Mouse (Mus musculus) macrophage (primary cell): Measurements from ENCODE around the gene Mrps7. TPM values are rescaled to one million over a fixed set of nuclear protein-coding genes. Genes with fewer than 3 reads are reported as not detected.

ENCODE experiments used
- H3K27ac ChIP-seq: fragments of 350-480 bp; formaldehyde crosslinking; 2 replicates; pipeline ENCODE4 v1.9.0; 2021
- H3K36me3 ChIP-seq: fragments of 350-480 bp; formaldehyde crosslinking; 2 replicates; pipeline ENCODE4 v1.9.0; 2021; ENCODE audit errors: inconsistent target
- H3K4me3 ChIP-seq: fragments of 350-480 bp; formaldehyde crosslinking; 2 replicates; pipeline ENCODE4 v1.9.0; 2021; ENCODE audit errors: inconsistent target
- H3K79me2 ChIP-seq: fragments of 350-480 bp; formaldehyde crosslinking; 2 replicates; pipeline ENCODE4 v1.9.0; 2021; ENCODE audit errors: inconsistent target
- WGBS: methylation state at CpG from one replicate; pipeline ENCODE4 v1.1.7; 2026; ENCODE audit warnings: inconsistent platforms; ENCODE audit not compliant: missing documents; 5-methylcytosine and 5-hydroxymethylcytosine counted together
- polyA plus RNA-seq: library from polyadenylated mRNA; stranded (reverse); fragments of 250-400 nt; gene quantifications from 3 replicates; pipeline ENCODE4 v1.2.4, GENCODE M21; 2018; ENCODE audit warnings: inconsistent platforms

The Mrps7 gene
- polyA plus RNA-seq, 1 experiment from 2014 or later: 21.1 TPM

DNA sequence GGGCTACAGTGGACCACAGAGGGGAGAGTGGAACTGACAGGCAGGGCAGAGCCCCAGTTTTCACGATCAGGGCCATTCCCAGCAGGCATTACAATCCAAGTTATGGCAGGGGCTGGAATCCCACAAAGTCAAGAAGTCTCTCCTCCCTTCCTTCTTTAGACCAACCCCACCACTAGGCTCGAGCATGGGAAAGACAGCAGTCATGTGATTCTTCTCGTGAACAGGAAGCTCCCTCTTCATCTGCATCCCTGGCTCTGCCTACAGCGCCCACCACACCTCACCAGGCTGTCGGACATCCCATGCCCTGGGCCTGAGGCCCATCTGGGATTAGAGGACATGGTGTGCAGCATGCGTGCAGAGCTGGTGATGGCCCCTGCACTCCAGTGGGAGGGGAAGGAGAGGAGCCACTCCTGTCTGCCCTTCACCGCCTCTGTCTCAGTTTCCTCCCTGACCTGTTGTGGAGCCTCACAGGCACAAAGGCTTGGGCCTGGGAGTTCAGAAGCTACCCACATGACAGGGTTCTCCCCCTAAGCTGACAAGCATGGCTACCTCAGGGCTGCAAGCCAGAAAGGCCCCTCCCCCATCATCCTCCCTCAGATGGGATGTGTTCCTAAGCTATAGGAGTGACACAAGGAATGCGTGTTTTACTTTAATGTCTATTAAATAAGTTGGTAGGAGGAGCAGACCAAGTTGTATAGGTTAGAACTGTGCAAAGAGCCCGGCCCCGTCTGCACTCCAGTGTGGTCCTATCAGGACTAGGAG, 10.8 kb downstream of the Mrps7 start:
- 86% methylated on average over 10 of the region's 10 CpGs for WGBS
- Histone ChIP-seq H3K27ac (no peak overlapping the region), H3K79me2 (no peaks in the 10 kb centered on the region; the same call in 1 of the 2 replicates)

DNA sequence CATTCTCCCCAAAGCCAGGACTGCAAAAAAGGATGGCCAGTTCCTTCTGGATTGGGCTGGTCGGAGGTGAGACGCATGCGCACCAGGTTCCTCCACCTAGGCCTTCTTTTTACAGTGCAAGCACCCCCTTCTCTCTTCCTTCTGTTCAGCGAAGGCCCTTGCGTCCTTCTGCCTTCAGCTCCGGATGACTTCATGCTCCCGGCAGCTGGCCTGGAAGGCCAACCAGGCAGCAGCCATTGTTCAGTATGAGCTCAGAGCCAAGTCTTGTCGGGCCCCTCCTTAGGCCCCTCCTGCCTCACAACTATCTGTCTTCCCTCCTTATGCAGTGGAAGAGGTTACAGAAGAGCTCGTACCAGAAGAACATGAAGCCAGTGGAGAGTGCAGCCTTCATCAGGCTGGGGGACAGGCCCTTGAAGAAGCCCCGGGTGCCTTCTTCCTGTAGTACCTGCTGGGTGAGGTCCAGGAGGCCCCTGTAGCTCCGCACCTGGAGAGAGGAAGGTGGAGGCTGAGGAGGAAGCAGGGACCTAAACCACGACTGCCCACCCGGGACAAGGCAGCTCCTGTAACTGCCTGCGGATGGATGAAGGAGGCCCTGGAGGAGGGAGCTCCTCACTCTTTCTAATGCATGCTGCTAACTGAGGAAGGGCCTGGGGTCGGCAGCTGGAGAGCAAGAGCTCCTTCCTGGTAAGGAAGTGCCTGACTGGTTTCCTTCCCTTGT, 11.5 kb downstream of the Mrps7 start:
- Histone ChIP-seq H3K27ac (no peak overlapping the region), H3K79me2 (no peaks in the 10 kb centered on the region; the same call in 1 of the 2 replicates), H3K4me3 (no peak overlapping the region), H3K36me3 (peaks cover 54% of the 10 kb centered on the region)
- 94% methylated on average over 14 of the region's 15 CpGs for WGBS

More for the DNA sequence above, 10.8 kb downstream of the Mrps7 start:
- Histone ChIP-seq H3K36me3 (peaks cover 51% of the 10 kb centered on the region), H3K4me3 (no peak overlapping the region)

DNA sequence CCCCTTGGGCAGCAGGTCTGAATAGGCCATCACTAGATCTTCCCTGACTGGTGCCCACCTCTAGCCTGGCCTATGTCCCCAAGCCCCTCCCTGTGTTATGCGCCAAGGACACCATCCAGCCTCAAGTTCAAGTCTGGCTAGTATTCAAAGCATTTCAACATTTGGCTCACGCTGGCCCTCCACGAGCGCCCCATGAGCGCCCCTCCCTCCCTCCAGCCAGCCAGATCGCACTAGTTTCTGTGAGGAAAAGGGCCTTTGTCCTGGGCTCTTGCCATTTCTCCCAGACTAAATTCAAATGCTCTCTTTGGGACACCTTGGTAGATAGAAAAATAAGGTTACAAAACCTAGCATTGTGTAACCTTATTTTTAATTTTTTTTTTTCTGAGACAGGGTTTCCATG, 12.2 kb downstream of the Mrps7 start:
- Histone ChIP-seq H3K79me2 (no peaks in the 10 kb centered on the region; the same call in 1 of the 2 replicates), H3K27ac (no peak overlapping the region), H3K4me3 (no peak overlapping the region), H3K36me3 (peaks cover 59% of the 10 kb centered on the region)
- WGBS: 98% methylated on average over 6 of the region's 6 CpGs

DNA sequence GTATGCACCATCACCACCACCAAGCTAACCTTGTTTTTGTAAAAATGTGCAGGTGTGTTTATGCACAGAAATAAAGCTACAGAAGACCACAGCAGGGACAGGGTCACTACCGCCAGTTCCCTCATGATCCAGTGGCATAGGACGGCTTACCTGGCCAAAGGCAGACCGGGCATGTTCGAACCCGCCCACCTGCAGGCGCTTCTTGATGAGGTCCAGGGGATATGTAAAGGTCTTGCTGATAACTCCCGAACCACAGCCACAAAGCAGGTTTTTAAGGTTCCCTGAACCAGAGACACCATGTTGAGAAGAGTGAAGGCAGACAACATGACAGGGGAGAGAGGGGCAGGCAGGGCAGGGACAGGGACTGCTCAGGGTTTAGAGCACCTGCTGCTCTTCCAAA, 12.6 kb downstream of the Mrps7 start:
- WGBS: 94% methylated on average over 4 of the region's 7 CpGs
- H3K79me2 ChIP-seq: no peaks in the 10 kb centered on the region; the same call in 1 of the 2 replicates
- no peak overlapping the region for H3K4me3 ChIP-seq
- no peak overlapping the region for H3K27ac ChIP-seq
- peaks cover 64% of the 10 kb centered on the region for H3K36me3 ChIP-seq

DNA sequence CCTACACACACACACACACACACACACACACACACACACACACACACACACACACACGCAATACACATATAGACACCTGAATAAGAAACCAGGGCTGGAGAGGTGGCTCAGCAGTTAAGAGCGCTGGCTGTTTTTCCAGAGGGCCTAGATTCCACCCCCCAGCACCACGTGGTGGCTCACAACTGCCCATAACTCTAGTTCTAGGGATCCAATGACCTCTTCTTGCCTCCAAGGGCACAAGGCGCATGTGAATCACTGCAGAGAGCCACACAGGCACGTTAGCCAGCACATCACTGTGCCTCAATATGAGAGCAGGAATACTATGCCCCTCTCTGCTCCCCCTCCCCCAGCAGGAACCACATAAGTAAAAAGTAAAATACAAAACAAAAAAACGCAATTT, 13.2 kb downstream of the Mrps7 start:
- H3K27ac ChIP-seq: no peak overlapping the region
- peaks cover 68% of the 10 kb centered on the region for H3K36me3 ChIP-seq
- H3K4me3 ChIP-seq: no peak overlapping the region
- WGBS: 98% methylated on average over 5 of the region's 6 CpGs
- no peaks in the 10 kb centered on the region; the same call in 1 of the 2 replicates for H3K79me2 ChIP-seq

DNA sequence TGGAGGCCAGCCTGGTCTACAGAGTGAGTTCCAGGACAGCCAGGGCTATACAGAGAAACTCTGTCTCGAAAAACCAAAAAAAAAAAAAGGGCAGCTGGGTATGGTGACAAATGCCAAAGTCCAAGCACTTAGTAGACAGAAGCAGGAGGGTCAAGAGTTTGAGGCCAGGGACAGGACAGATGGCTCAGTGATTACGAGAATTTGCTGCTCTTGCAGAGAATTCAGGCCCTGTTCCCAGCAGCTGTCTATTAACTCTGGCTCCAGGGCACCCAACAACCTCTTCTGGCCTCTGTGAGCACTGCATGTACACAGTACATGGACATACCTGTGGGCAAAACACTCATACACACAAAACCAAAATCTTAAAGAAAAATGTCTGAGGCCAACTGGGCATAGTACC, 14.3 kb downstream of the Mrps7 start:
- WGBS: 100% methylated on average over 1 of the region's 2 CpGs
- Histone ChIP-seq H3K36me3 (peaks cover 78% of the 10 kb centered on the region), H3K4me3 (no peak overlapping the region), H3K27ac (no peak overlapping the region), H3K79me2 (no peaks in the 10 kb centered on the region)

DNA sequence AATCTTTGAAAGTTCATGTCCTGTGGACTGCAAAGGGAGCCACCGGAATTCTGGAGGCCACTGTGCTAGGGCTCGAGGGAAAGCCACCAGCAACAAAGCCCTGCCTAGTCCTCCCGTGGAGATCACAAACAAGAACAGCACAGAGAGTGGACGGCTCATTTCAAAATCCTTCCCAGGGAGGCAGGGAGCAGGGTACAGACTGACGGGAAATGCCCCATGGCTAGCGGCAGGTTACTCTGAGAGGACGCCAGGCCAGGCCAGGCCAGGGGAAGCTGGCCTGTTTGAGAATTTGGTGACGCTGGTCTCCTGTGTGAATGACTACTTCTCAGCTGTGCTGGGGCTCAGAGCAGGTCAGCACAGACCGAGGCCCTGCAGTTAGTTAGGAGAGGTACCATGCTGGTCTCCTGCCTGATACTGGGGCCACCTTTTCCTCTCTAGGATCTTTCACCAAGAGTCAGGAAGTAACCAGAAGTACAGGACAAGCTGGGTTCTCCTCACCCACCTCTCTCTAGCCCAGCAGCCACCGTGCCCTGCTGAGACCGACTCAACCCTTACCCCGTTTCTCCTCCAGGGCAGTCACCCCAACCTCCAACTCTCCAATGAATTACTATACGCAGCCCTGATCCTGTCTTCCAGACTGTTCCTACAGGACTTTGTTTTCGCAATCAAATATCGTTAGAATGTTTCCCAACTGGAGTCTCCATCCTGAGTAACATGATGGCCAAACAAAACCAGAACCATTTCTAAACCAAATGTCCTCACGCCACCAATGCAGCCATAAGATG, 15.2 kb downstream of the Mrps7 start:
- peaks cover 88% of the 10 kb centered on the region for H3K36me3 ChIP-seq
- WGBS: 94% methylated on average over 15 of the region's 16 CpGs
- H3K27ac ChIP-seq: no peak overlapping the region
- no peak overlapping the region for H3K4me3 ChIP-seq
- peaks cover 4% of the 10 kb centered on the region; the same call in 1 of the 2 replicates for H3K79me2 ChIP-seq

DNA sequence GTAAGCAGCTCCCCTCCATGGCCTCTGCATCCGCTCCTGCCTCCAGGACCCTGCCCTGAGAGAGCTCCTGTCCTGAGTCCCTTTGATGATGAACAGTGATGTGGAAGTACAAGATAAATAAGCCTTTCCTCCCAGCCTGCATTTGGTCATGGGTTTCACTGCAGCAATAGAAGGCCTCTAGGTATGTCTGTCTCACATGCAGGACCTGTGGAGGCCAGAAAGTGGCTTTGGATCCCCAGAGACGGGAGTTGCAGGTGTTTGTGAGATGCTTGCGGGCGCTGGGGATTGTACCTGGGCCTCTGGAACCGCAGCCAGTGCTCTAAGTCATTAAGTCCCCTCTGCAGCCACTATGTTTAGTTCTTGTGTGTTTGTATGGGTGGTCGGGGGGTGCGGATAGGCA, 16.2 kb downstream of the Mrps7 start:
- Histone ChIP-seq H3K36me3 (peaks cover 85% of the 10 kb centered on the region), H3K4me3 (no peak overlapping the region), H3K79me2 (peaks cover 14% of the 10 kb centered on the region), H3K27ac (no peak overlapping the region)
- WGBS: 98% methylated on average over 7 of the region's 7 CpGs

DNA sequence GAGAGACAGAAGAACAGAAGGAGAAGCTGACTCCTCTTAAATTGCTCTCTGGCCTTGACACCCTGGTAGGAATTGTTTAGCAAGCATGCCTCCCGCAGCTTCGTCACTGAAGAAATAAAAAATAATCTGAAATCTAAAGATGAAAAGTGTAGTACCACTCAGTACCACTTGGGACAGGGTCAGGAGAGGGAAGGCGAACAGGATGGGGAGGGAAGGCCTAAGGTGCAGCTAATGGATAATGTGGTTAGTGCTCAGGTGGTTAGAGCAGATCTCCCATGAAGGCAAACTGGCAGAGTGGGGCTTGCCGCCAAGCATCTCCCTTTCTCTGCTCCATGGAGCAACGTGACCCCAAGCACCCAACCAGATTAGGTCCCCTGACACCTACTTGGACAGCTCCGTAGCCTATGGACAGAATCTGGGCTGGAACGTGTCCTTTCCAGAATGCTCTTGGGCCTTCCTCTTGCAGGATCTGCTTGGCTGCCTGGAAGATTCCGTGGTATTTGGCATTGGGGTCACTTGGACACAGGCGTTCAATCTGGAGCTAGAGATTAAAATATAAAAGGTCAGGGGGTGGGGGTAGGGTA, 19.9 kb downstream of the Mrps7 start:
- Histone ChIP-seq H3K27ac (no peak overlapping the region), H3K36me3 (peaks cover 51% of the 10 kb centered on the region), H3K79me2 (peaks cover 44% of the 10 kb centered on the region), H3K4me3 (no peak overlapping the region)
- 88% methylated on average over 9 of the region's 9 CpGs for WGBS

DNA sequence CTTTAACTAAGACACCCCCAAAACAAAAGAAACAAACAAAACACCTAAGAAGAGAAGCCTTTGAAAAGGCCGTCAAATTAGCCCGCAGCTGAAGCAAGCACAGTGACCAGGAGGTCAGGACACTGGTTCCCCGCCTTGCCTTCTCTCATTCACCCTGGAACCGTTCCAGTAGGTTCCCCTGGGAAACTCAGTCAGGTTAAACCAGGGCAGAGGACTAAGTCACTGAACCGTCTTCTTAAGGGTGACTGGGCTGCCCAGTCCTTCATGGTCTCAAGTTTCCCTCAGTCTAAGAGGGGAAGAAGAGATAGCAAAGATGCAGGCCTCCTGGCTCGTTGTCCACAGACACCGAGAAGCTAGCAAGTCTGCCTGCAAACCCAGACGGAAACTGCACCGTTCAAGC, 22.2 kb downstream of the Mrps7 start:
- WGBS: 96% methylated on average over 9 of the region's 9 CpGs
- Histone ChIP-seq H3K79me2 (peaks cover 44% of the 10 kb centered on the region), H3K4me3 (no peak overlapping the region), H3K27ac (no peak overlapping the region), H3K36me3 (peaks cover 31% of the 10 kb centered on the region)

DNA sequence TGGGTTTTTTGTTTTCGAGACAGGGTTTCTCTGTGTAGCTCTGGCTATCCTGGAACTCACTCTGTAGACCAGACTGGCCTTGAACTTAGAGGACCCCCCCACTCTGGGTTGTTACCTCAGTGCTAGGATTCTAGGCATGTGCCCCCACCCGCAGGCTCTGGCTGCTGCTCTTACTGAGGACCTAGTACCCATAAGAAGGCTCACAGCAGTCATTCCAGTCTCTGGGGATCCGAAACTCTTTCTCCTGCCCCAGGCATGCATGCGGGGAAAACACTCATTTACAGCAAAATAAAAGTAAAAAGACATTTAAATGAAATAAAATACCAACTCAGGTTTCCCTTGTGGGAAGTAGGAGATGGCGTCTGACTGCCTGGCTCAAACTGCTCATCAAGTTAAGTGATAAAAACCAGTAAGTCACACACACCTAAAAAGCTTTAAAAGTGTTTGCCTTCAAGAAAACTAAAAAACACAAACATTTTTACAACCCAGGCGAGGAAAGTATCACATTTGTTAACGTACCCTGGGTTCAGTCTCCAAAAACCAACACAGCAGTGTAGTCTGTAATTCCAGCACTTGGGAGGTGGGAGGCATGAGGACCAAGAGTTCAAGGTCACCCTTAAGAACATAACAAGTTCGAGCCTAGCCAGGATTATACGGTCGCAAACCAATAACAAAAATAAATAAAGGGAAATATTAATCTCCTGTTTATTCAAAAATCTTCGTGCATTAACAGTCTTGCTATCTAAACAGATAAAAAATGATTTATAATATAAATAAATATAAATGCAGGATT, 23.3 kb downstream of the Mrps7 start:
- Histone ChIP-seq H3K4me3 (peak overlapping the region; percentile 97), H3K79me2 (peaks cover 44% of the 10 kb centered on the region), H3K36me3 (peaks cover 21% of the 10 kb centered on the region), H3K27ac (peak overlapping the region; percentile 54; the same call in 1 of the 2 replicates)
- 71% methylated on average over 11 of the region's 11 CpGs for WGBS

DNA sequence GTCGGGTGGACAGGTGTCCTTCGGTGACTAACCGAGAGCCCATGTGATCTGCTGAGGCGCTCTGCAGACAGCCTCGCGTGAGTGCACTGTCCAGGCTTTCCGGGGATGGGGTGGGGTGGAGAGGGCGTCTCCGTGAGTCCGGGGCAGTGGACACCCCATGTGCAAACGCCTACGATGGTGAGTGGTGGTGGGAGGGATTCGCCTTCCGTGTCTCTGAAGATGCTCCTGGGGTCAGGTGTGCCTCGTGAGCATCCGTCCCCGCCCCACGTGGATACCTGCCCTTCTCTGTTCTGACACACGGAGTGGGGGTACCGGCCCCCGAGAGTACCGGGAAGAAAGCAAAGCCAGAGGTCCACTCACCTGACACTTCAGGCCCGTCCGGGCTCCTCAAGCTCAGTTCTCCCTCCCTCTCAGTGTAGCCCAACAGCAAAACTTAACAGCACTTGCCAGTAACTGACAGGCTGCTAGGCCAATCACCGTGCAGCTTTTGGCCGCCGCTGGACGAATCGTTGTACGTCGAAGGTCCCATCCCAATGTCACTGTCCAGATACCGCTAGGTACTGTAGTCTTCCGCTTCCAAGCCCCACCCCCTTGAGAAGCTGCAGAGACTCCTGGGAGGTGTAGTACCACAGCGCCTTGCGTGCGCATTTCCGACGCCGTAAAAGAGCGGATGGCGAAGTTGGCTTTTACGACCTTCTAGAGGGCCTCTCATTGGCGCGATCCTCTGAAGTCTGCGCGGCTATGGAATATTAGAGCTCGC, 24.2 kb downstream of the Mrps7 start, which contains the start of gene Slc25a19:
TSS of gene Slc25a19 (minus strand) at position 591 of the 760 bp plus-strand sequence.
- H3K27ac ChIP-seq: peak within 1 kb of the TSS; percentile 54
- peaks cover 44% of the 10 kb centered on the region for H3K79me2 ChIP-seq
- H3K36me3 ChIP-seq: peaks cover 13% of the 10 kb centered on the region
- peak within 1 kb of the TSS; percentile 97 for H3K4me3 ChIP-seq
- under 1% methylated on average over 39 of the region's 47 CpGs for WGBS

DNA sequence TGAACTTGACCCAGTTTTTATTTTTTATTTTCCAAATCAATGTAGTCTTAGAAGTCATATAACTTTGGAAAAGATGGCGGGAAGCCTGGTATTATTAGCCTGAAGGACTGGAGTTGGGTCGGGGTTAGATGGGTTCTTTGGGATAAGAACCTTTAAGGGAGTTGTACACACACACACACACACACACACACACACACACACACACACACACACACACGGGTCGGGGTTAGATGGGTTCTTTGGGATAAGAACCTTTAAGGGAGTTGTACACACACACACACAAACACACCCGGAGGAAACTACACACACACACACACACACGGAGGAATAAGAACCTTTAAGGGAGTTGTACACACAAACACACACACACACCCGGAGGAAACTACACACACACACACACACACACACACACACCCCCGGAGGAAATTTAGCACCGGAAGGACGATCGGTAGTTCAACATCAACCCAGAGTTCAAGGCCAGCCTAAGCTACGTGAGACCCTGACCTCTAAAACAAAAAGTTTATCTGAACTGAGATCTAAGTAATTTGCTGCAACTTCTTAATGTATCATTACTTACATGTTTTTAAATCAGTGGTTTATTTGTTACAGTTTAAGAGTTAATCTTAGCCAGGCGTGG, 24.9 kb downstream of the Mrps7 start:
- Histone ChIP-seq H3K27ac (peak overlapping the region; percentile 44), H3K4me3 (peak overlapping the region; percentile 97), H3K36me3 (peaks cover 6% of the 10 kb centered on the region), H3K79me2 (peaks cover 44% of the 10 kb centered on the region)
- WGBS: 43% methylated on average over 11 of the region's 13 CpGs
